Mouse (Mus musculus): Measurements from ENCODE around the gene Rbm46. TPM values are rescaled to one million over a fixed set of nuclear protein-coding genes. Genes with fewer than 3 reads are reported as not detected.
A peak's percentile ranks its signal among the peaks of the same experiment; 100 is the strongest.

Gene Rbm46
- polyA plus RNA-seq, 1 experiment = 15.4 TPM

DNA sequence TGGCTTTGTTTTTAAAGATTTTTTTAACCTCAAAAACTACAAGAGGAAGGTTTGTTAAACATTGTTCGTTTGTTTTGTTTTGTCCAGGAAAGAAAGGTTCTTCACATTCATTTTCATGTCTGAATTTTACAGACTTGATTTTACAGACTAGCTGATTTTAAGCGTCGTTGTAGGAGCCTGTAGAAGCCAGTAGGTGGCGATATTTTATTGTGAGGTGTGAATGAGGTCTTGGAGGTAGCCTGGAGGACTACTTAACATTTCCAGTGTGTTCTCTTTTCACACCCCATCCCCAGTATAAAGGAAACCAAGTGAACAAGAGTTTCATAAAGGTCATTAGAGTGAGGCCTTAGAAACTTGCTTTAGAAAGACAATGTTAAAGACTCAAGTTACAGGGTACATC, 975 bp upstream of the Rbm46 start:
- peak overlapping the region; percentile 95; the same call in 1 of the 2 replicates for H3K4me3 ChIP-seq (ENCODE audit: control insufficient read depth, low read depth, low read length)
- H3K27ac ChIP-seq (ENCODE audit: control insufficient read depth, insufficient read depth, low read depth, low read length) = peak overlapping the region; percentile 51
- H3K36me3 ChIP-seq (ENCODE audit: control insufficient read depth, insufficient read depth, low read length) = no peaks in the 10 kb centered on the region; the same call in 1 of the 2 replicates
- no peak for TF ChIP-seq POLR2A (IDR thresholded peaks at IDR 0.05; ENCODE audit: control insufficient read depth, low read depth, low read length)
- TF ChIP-seq CTCF (IDR thresholded peaks at IDR 0.05; ENCODE audit: control insufficient read depth, insufficient read depth, insufficient replicate concordance, low read depth, low read length) = no peak
- H3K4me1 ChIP-seq (ENCODE audit: control insufficient read depth, insufficient read depth, low read length) = peaks cover 2% of the 10 kb centered on the region; the same call in 1 of the 2 replicates
- H3K27me3 ChIP-seq (ENCODE audit: control insufficient read depth, insufficient read depth, low read length) = no peaks in the 10 kb centered on the region

- Histone ChIP-seq H3K36me3 (ENCODE audit: control insufficient read depth, insufficient read depth, low read length) (no peaks in the 10 kb centered on the region; the same call in 1 of the 2 replicates), H3K4me3 (ENCODE audit: control insufficient read depth, low read depth, low read length) (peak overlapping the region; percentile 95), H3K4me1 (ENCODE audit: control insufficient read depth, insufficient read depth, low read length) (peaks cover 2% of the 10 kb centered on the region; the same call in 1 of the 2 replicates), H3K27me3 (ENCODE audit: control insufficient read depth, insufficient read depth, low read length) (no peaks in the 10 kb centered on the region), H3K27ac (ENCODE audit: control insufficient read depth, insufficient read depth, low read depth, low read length) (peak overlapping the region; percentile 98)
- TF ChIP-seq POLR2A (IDR thresholded peaks at IDR 0.05; ENCODE audit: control insufficient read depth, low read depth, low read length) = no peak
- no peak for TF ChIP-seq CTCF (IDR thresholded peaks at IDR 0.05; ENCODE audit: control insufficient read depth, insufficient read depth, insufficient replicate concordance, low read depth, low read length)
Observed at GRCm38 (mm10) chr3:82875671-82876371, 462 bp downstream of the Rbm46 start.

- TF ChIP-seq POLR2A (IDR thresholded peaks at IDR 0.05; ENCODE audit: control insufficient read depth, low read depth, low read length) = no peak
- no peak for TF ChIP-seq CTCF (IDR thresholded peaks at IDR 0.05; ENCODE audit: control insufficient read depth, insufficient read depth, insufficient replicate concordance, low read depth, low read length)
- Histone ChIP-seq H3K4me3 (ENCODE audit: control insufficient read depth, low read depth, low read length) (no peak overlapping the region), H3K27me3 (ENCODE audit: control insufficient read depth, insufficient read depth, low read length) (no peaks in the 10 kb centered on the region), H3K4me1 (ENCODE audit: control insufficient read depth, insufficient read depth, low read length) (no peaks in the 10 kb centered on the region), H3K36me3 (ENCODE audit: control insufficient read depth, insufficient read depth, low read length) (peaks cover 1% of the 10 kb centered on the region; the same call in 1 of the 2 replicates), H3K27ac (ENCODE audit: control insufficient read depth, insufficient read depth, low read depth, low read length) (no peak overlapping the region)
Observed at GRCm38 (mm10) chr3:82857414-82858077, 18.7 kb downstream of the Rbm46 start.

- Histone ChIP-seq H3K4me1 (ENCODE audit: control insufficient read depth, insufficient read depth, low read length) (no peaks in the 10 kb centered on the region), H3K27me3 (ENCODE audit: control insufficient read depth, insufficient read depth, low read length) (no peaks in the 10 kb centered on the region), H3K4me3 (ENCODE audit: control insufficient read depth, low read depth, low read length) (no peak overlapping the region), H3K27ac (ENCODE audit: control insufficient read depth, insufficient read depth, low read depth, low read length) (no peak overlapping the region), H3K36me3 (ENCODE audit: control insufficient read depth, insufficient read depth, low read length) (no peaks in the 10 kb centered on the region)
- TF ChIP-seq CTCF (IDR thresholded peaks at IDR 0.05; ENCODE audit: control insufficient read depth, insufficient read depth, insufficient replicate concordance, low read depth, low read length) (no peak), POLR2A (IDR thresholded peaks at IDR 0.05; ENCODE audit: control insufficient read depth, low read depth, low read length) (no peak)
Observed at GRCm38 (mm10) chr3:82825165-82825564, 51.1 kb downstream of the Rbm46 start.

DNA sequence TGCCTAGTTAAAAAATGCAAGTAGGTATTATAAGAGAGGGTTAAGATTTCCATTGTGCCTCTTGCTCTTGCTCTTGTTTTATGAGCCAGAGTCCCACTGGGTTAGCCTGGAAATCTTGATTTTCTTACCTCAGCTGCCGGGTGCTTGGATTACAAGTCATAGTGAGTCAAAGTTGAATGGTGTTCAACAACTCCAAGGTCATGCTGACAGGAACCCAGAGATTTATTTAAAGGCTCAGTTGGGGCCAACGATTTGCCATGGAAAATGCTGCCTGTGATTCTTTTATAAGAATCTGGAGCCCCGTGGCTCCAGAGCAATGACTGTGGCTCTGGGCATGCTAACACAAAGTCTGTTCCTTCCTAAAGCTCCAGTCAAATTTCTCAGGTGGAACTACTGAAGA, 64.4 kb downstream of the Rbm46 start:
- Histone ChIP-seq H3K27ac (ENCODE audit: control insufficient read depth, insufficient read depth, low read depth, low read length) (no peak overlapping the region), H3K27me3 (ENCODE audit: control insufficient read depth, insufficient read depth, low read length) (no peaks in the 10 kb centered on the region), H3K4me3 (ENCODE audit: control insufficient read depth, low read depth, low read length) (no peak overlapping the region), H3K36me3 (ENCODE audit: control insufficient read depth, insufficient read depth, low read length) (no peaks in the 10 kb centered on the region), H3K4me1 (ENCODE audit: control insufficient read depth, insufficient read depth, low read length) (no peaks in the 10 kb centered on the region)
- TF ChIP-seq CTCF (IDR thresholded peaks at IDR 0.05; ENCODE audit: control insufficient read depth, insufficient read depth, insufficient replicate concordance, low read depth, low read length) (no peak), POLR2A (IDR thresholded peaks at IDR 0.05; ENCODE audit: control insufficient read depth, low read depth, low read length) (no peak)

GRCm38 (mm10) chr3:82810334-82811120, 65.8 kb downstream of the Rbm46 start:
- Histone ChIP-seq H3K4me3 (ENCODE audit: control insufficient read depth, low read depth, low read length) (no peak overlapping the region), H3K4me1 (ENCODE audit: control insufficient read depth, insufficient read depth, low read length) (no peaks in the 10 kb centered on the region), H3K27ac (ENCODE audit: control insufficient read depth, insufficient read depth, low read depth, low read length) (no peak overlapping the region), H3K27me3 (ENCODE audit: control insufficient read depth, insufficient read depth, low read length) (no peaks in the 10 kb centered on the region), H3K36me3 (ENCODE audit: control insufficient read depth, insufficient read depth, low read length) (no peaks in the 10 kb centered on the region)
- no peak for TF ChIP-seq CTCF (IDR thresholded peaks at IDR 0.05; ENCODE audit: control insufficient read depth, insufficient read depth, insufficient replicate concordance, low read depth, low read length)
- no peak for TF ChIP-seq POLR2A (IDR thresholded peaks at IDR 0.05; ENCODE audit: control insufficient read depth, low read depth, low read length)

DNA sequence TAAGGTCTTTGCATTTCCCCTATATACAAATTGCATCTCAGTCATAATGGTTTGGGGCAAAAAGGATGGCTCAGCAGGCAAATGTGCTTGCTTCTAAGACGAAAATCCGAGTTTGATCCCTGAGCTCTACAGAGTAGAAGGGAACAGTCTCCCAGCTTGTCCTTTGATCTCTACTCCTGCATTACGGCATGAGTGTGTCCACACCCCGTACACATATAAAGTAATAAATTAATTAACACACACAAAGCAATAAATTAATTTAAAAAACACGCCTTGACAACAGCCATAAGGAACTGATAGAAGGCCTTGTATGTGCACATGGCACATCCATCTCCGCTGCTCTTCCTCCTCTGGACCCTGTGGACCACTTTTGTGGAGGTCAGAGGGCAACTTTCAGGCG, 66.5 kb downstream of the Rbm46 start:
- Histone ChIP-seq H3K27ac (ENCODE audit: control insufficient read depth, insufficient read depth, low read depth, low read length) (no peak overlapping the region), H3K36me3 (ENCODE audit: control insufficient read depth, insufficient read depth, low read length) (no peaks in the 10 kb centered on the region), H3K4me1 (ENCODE audit: control insufficient read depth, insufficient read depth, low read length) (no peaks in the 10 kb centered on the region), H3K27me3 (ENCODE audit: control insufficient read depth, insufficient read depth, low read length) (no peaks in the 10 kb centered on the region), H3K4me3 (ENCODE audit: control insufficient read depth, low read depth, low read length) (no peak overlapping the region)
- TF ChIP-seq CTCF (IDR thresholded peaks at IDR 0.05; ENCODE audit: control insufficient read depth, insufficient read depth, insufficient replicate concordance, low read depth, low read length) (no peak), POLR2A (IDR thresholded peaks at IDR 0.05; ENCODE audit: control insufficient read depth, low read depth, low read length) (no peak)

All from testis, adult 2 months (tissue).